Mouse (Mus musculus) lung, postnatal 0 days (tissue): ENCODE results near the gene Klhl7.

Experiments
- CTCF ChIP-seq: IDR thresholded peaks from 2 replicates; pipeline ENCODE4 v1.5.1; 2016; ENCODE audit warnings: antibody characterized with exemption, mild to moderate bottlenecking
- EP300 ChIP-seq: IDR thresholded peaks from 2 replicates; pipeline ENCODE4 v1.6.1; 2016; ENCODE audit warnings: antibody characterized with exemption, mild to moderate bottlenecking, control low read depth

DNA sequence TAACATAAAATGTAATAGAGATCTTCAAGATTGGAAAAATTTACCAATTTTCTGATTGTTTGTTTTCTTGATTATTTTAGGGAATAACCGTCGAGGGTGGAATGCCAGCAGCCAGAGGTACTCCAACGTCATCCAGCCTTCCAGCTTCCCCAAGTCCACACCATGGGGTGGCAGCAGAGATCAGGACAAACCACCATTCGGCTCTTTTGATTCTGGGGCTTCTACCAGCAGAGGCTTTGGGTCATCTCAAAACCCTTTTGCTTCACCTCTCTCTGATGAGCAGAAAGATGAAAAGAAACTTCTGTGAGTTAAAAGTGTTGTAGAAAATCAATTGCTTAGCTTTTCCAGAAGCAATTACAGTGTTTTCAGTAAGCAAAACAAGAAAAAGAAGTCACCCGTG lies 66.9 kb downstream of the Klhl7 start:
- TF ChIP-seq CTCF, result peak; percentile 49
- TF ChIP-seq EP300, result no peak
